Mouse (Mus musculus) CH12.LX (cell line): ENCODE measurements at regions not wholly inside any gene's neighbourhood (a gene's known extent, or its start where the extent isn't known, plus 50 kb on each side); places are given as distances from the start of the nearest gene placed in this dataset.
A peak's percentile ranks its signal among the peaks of the same experiment; 100 is the strongest.

ENCODE experiments used
- DNase-seq: peaks from one replicate; pipeline ENCODE4 v3.0.0-alpha.2; 2013; ENCODE audit errors: extremely low read depth
- H3K27ac ChIP-seq: 2 replicates; pipeline ENCODE4 v1.5.1; 2012; ENCODE audit warnings: low read depth, mild to moderate bottlenecking, control low read depth, moderate library complexity; ENCODE audit not compliant: insufficient read depth
- H3K27me3 ChIP-seq: replicated peaks from 2 replicates; pipeline ENCODE3; 2012; ENCODE audit warnings: inconsistent platforms
- H3K36me3 ChIP-seq, 2 experiments: replicated peaks in 1 of 2; 2 replicates each; pipeline versions ENCODE3 to v1.6.1; 2012; ENCODE audit warnings: inconsistent platforms in 1 of 2, low read length in 1 of 2, mild to moderate bottlenecking in 1 of 2, mixed read lengths in 1 of 2, moderate library complexity in 1 of 2; ENCODE audit not compliant: control insufficient read depth in 1 of 2, insufficient read depth in 1 of 2
- H3K4me1 ChIP-seq, 2 experiments: 2 replicates each; pipeline ENCODE4 v1.6.1; 2012; ENCODE audit warnings: inconsistent platforms in 1 of 2, moderate library complexity in 1 of 2; ENCODE audit not compliant: insufficient read depth in 2 of 2, control insufficient read depth in 1 of 2
- H3K4me2 ChIP-seq: 2 replicates; pipeline ENCODE4 v1.6.1; 2012; ENCODE audit warnings: low read depth, mild to moderate bottlenecking, control low read depth; ENCODE audit not compliant: poor library complexity, insufficient read depth, severe bottlenecking
- H3K4me3 ChIP-seq, 3 experiments: fragments of 150-350 bp in 1 of 3; sonication (generic) in 1 of 3; replicated peaks in 1 of 3; 2 replicates each; pipeline versions ENCODE3 to v1.5.1; 2011 to 2012; ENCODE audit warnings: low read depth in 2 of 3, low read length in 2 of 3, mild to moderate bottlenecking in 2 of 3, moderate library complexity in 2 of 3, control low read depth in 1 of 3, improper control_type of control experiment in 1 of 3, inconsistent platforms in 1 of 3, mixed read lengths in 1 of 3; ENCODE audit not compliant: poor library complexity in 1 of 3
- H3K79me2 ChIP-seq: replicated peaks from 2 replicates; pipeline ENCODE4 v1.6.1; 2012; ENCODE audit warnings: mild to moderate bottlenecking, moderate library complexity; ENCODE audit not compliant: control insufficient read depth, poor library complexity, insufficient read depth, severe bottlenecking; ENCODE audit errors: extremely low read depth
- H3K9ac ChIP-seq: 2 replicates; pipeline ENCODE4 v1.6.1; 2012; ENCODE audit warnings: low read depth, mild to moderate bottlenecking, control low read depth, moderate library complexity; ENCODE audit not compliant: insufficient read depth
- H3K9me3 ChIP-seq: replicated peaks from 2 replicates; pipeline ENCODE3; 2012; ENCODE audit warnings: low read length, inconsistent platforms, mixed read lengths
- BHLHE40 ChIP-seq: IDR thresholded peaks from 2 replicates; pipeline ENCODE4 v1.6.1; 2011; ENCODE audit warnings: mild to moderate bottlenecking, low read depth, low read length, improper control_type of control experiment
- CHD1 ChIP-seq: IDR thresholded peaks from 2 replicates; pipeline ENCODE4 v1.6.1; 2012; ENCODE audit warnings: low read depth, low read length, improper control_type of control experiment, inconsistent platforms
- CHD2 ChIP-seq: IDR thresholded peaks from 2 replicates; pipeline ENCODE4 v1.6.1; 2011; ENCODE audit warnings: low read length, improper control_type of control experiment
- CTCF ChIP-seq, 2 experiments: IDR thresholded peaks in 1 of 2; conservative IDR thresholded peaks in 1 of 2; 2 replicates each; pipeline ENCODE4 v1.5.1; 2011 to 2012; ENCODE audit warnings: low read depth in 2 of 2, low read length in 2 of 2, improper control_type of control experiment in 1 of 2, inconsistent platforms in 1 of 2, mild to moderate bottlenecking in 1 of 2, moderate library complexity in 1 of 2
- E2F4 ChIP-seq: IDR thresholded peaks from 2 replicates; pipeline ENCODE4 v1.6.1; 2011; ENCODE audit warnings: low read depth, low read length, improper control_type of control experiment; ENCODE audit not compliant: insufficient replicate concordance
- EP300 ChIP-seq: IDR thresholded peaks from 2 replicates; pipeline ENCODE4 v1.6.1; 2011; ENCODE audit warnings: low read length, improper control_type of control experiment
- ETS1 ChIP-seq: conservative IDR thresholded peaks from 2 replicates; pipeline ENCODE4 v1.6.1; 2012; ENCODE audit warnings: low read depth, mild to moderate bottlenecking, inconsistent platforms, low read length, improper control_type of control experiment, moderate library complexity
- GABPA ChIP-seq: IDR thresholded peaks from 2 replicates; pipeline ENCODE4 v1.6.1; 2012; ENCODE audit warnings: low read depth, low read length, improper control_type of control experiment, inconsistent platforms; ENCODE audit not compliant: insufficient replicate concordance
- HCFC1 ChIP-seq: IDR thresholded peaks from 2 replicates; pipeline ENCODE4 v1.6.1; 2012; ENCODE audit warnings: low read depth, mild to moderate bottlenecking, inconsistent platforms, low read length, improper control_type of control experiment
- IRF4 ChIP-seq: IDR thresholded peaks from 2 replicates; pipeline ENCODE4 v1.6.1; 2014; ENCODE audit warnings: low read depth, mild to moderate bottlenecking, inconsistent platforms, low read length, improper control_type of control experiment
- JUN ChIP-seq: IDR thresholded peaks from 2 replicates; pipeline ENCODE4 v1.6.1; 2011; ENCODE audit warnings: low read depth, mild to moderate bottlenecking, low read length, improper control_type of control experiment, moderate library complexity; ENCODE audit not compliant: insufficient read depth
- JUND ChIP-seq: conservative IDR thresholded peaks from 2 replicates; pipeline ENCODE4 v1.6.1; 2011; ENCODE audit warnings: low read depth, low read length, improper control_type of control experiment
- MAFK ChIP-seq: IDR thresholded peaks from 2 replicates; pipeline ENCODE4 v1.6.1; 2011; ENCODE audit warnings: low read length, improper control_type of control experiment; ENCODE audit not compliant: insufficient replicate concordance
- MAX ChIP-seq: IDR thresholded peaks from 2 replicates; pipeline ENCODE4 v1.6.1; 2011; ENCODE audit warnings: low read length, improper control_type of control experiment
- MAZ ChIP-seq: IDR thresholded peaks from 2 replicates; pipeline ENCODE4 v1.6.1; 2012; ENCODE audit warnings: low read depth, mild to moderate bottlenecking, inconsistent platforms, low read length, improper control_type of control experiment, moderate library complexity
- MEF2A ChIP-seq: IDR thresholded peaks from 2 replicates; pipeline ENCODE4 v1.6.1; 2014; ENCODE audit warnings: low read depth, mild to moderate bottlenecking, inconsistent platforms, low read length, improper control_type of control experiment, borderline replicate concordance
- MXI1 ChIP-seq: IDR thresholded peaks from 2 replicates; pipeline ENCODE4 v1.6.1; 2011; ENCODE audit warnings: mild to moderate bottlenecking, low read depth, low read length, improper control_type of control experiment
- NELFE ChIP-seq: IDR thresholded peaks from 2 replicates; pipeline ENCODE4 v1.6.1; 2011; ENCODE audit warnings: low read depth, low read length, improper control_type of control experiment
- NRF1 ChIP-seq: IDR thresholded peaks from 2 replicates; pipeline ENCODE4 v1.6.1; 2014; ENCODE audit warnings: low read depth, mild to moderate bottlenecking, inconsistent platforms, low read length, improper control_type of control experiment, moderate library complexity
- PAX5 ChIP-seq: IDR thresholded peaks from 2 replicates; pipeline ENCODE4 v1.6.1; 2012; ENCODE audit warnings: low read length, inconsistent platforms, mixed read lengths
- POLR2A ChIP-seq: IDR thresholded peaks from 2 replicates; pipeline ENCODE4 v1.6.1; 2011; ENCODE audit warnings: low read depth, mild to moderate bottlenecking, improper control_type of control experiment, low read length
- POLR2AphosphoS2 ChIP-seq: IDR thresholded peaks from 2 replicates; pipeline ENCODE4 v1.6.1; 2011; ENCODE audit warnings: low read depth, low read length, improper control_type of control experiment
- RCOR1 ChIP-seq: conservative IDR thresholded peaks from 2 replicates; pipeline ENCODE4 v1.6.1; 2012; ENCODE audit warnings: low read depth, mild to moderate bottlenecking, inconsistent platforms, low read length, improper control_type of control experiment
- SIN3A ChIP-seq: IDR thresholded peaks from 2 replicates; pipeline ENCODE4 v1.6.1; 2012; ENCODE audit warnings: low read length, improper control_type of control experiment, inconsistent platforms
- SMC3 ChIP-seq: IDR thresholded peaks from 2 replicates; pipeline ENCODE4 v1.6.1; 2011; ENCODE audit warnings: low read depth, low read length, improper control_type of control experiment
- TBP ChIP-seq: conservative IDR thresholded peaks from 2 replicates; pipeline ENCODE4 v1.6.1; 2011; ENCODE audit warnings: low read depth, low read length, improper control_type of control experiment
- UBTF ChIP-seq: IDR thresholded peaks from 2 replicates; pipeline ENCODE4 v1.6.1; 2012; ENCODE audit warnings: low read depth, mild to moderate bottlenecking, inconsistent platforms, low read length, improper control_type of control experiment, moderate library complexity
- USF1 ChIP-seq: IDR thresholded peaks from 2 replicates; pipeline ENCODE4 v1.6.1; 2014; ENCODE audit warnings: low read depth, mild to moderate bottlenecking, inconsistent platforms, low read length, improper control_type of control experiment
- USF2 ChIP-seq: conservative IDR thresholded peaks from 2 replicates; pipeline ENCODE4 v1.6.1; 2011; ENCODE audit warnings: low read depth, low read length, improper control_type of control experiment
- ZMIZ1 ChIP-seq: IDR thresholded peaks from 2 replicates; pipeline ENCODE4 v1.6.1; 2012; ENCODE audit warnings: low read depth, mild to moderate bottlenecking, inconsistent platforms, low read length, improper control_type of control experiment
- ZNF384 ChIP-seq: IDR thresholded peaks from 2 replicates; pipeline ENCODE4 v1.6.1; 2012; ENCODE audit warnings: low read depth, low read length, improper control_type of control experiment, inconsistent platforms
- dilution Hi-C: fragments of 300-500 bp; cut with MboI; formaldehyde crosslinking; loops from 2 replicates; pipeline ENCODE4 v1.14.3; 2020; ENCODE audit warnings: low sequenced_read_pairs; ENCODE audit not compliant: extremely low pct_unique_long_range_greater_than_20kb, extremely low pct_ligation_motif_present
- in situ Hi-C: fragments of 300-500 bp; cut with MboI; formaldehyde crosslinking; loops from 3 replicates; pipeline ENCODE4 v1.14.3; 2019; ENCODE audit warnings: low sequenced_read_pairs, low pct_ligation_motif_present, low pct_unique_long_range_greater_than_20kb, mixed read lengths

DNA sequence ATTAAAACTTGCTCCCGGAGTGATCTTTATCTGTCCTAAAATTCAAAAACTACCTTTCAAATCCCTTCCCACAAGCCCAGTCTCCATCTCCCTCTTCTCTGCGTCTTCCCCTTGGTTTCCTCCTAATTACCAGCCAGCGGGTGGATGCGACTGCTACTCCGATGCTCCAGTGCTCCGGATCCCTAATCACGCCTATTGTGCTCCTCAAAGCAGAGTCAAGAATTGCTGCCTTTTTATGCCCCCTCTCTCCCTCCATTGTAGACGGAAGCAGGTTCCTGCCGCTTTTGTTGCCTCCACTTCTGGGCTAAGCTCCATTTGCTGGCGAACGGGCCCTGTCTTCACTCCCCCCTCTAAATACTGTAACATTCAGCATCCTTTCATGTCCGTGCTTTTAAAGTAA lies 214.0 kb upstream of the Prox1 start:
- H3K4me3 ChIP-seq: no peak overlapping the region
- H3K79me2 ChIP-seq: no peaks in the 10 kb centered on the region
- TF ChIP-seq CHD1: no peak
- TF ChIP-seq EP300: no peak
- TF ChIP-seq CTCF (conservative IDR thresholded peaks at IDR 0.05 in 1 of 2, IDR thresholded peaks at IDR 0.05 in 1 of 2; ENCODE audit: low read depth in 2 of 2, low read length in 2 of 2): no peak
- TF ChIP-seq JUND: no peak
- no peak for TF ChIP-seq TBP
- no peak for TF ChIP-seq ETS1
- TF ChIP-seq USF2: no peak
- no peak for TF ChIP-seq PAX5
- no peak for TF ChIP-seq MEF2A
- H3K36me3 ChIP-seq: no peaks in the 10 kb centered on the region
- peaks cover 9 to 17% of the 10 kb centered on the region in 2 experiments; a peak in 3 of 4 replicates for H3K4me1 ChIP-seq
- dilution Hi-C loops: no loop called here
- H3K9ac ChIP-seq: no peak overlapping the region
- H3K27ac ChIP-seq: no peak overlapping the region
- H3K4me2 ChIP-seq: no peak overlapping the region
- no peaks in the 10 kb centered on the region for H3K9me3 ChIP-seq
- DNase-seq: no peak
- in situ Hi-C loops: no loop called here
- H3K27me3 ChIP-seq: peaks cover 96% of the 10 kb centered on the region

DNA sequence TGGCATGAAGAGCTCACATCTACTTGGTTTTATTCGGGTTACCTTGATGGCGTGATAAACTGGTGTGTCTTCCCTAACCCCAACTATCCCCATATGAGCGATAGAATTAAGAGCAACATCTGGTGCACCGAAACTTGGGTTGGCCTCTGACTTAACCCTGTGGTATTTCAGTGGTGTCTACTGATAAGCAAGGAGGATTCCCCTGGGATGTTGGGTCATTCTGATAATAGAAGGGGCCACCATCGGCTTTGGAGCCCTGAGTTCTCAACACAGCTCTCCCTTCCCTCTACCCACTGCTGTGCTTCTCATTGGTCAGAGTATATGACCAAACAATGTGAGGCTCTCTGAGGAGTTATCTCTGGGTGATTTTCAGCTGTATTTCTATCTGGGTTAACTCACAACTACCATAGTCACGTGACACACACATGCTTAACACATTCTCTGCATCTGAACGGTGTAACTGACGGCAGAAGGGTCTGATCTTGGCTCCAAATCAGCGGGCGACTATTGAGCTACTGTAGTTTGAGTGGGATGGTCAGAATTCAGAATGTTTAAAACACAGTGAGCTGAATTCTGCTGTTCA lies 212.8 kb upstream of the Prox1 start:
- no peaks in the 10 kb centered on the region for H3K9me3 ChIP-seq
- no peak overlapping the region for H3K4me3 ChIP-seq
- in situ Hi-C loops: no loop called here
- no peak overlapping the region for H3K27ac ChIP-seq
- H3K36me3 ChIP-seq: no peaks in the 10 kb centered on the region
- no peak overlapping the region for H3K9ac ChIP-seq
- peak overlapping the region; percentile 7; the same call in 1 of the 2 replicates for H3K4me2 ChIP-seq
- peaks cover 94% of the 10 kb centered on the region for H3K27me3 ChIP-seq
- H3K79me2 ChIP-seq: no peaks in the 10 kb centered on the region
- peak; percentile 77 for DNase-seq
- peaks cover 9 to 17% of the 10 kb centered on the region in 2 experiments; a peak in 3 of 4 replicates for H3K4me1 ChIP-seq
- dilution Hi-C loops: no loop called here
- TF ChIP-seq BHLHE40: peak; percentile 85
- no peak for TF ChIP-seq CHD1
- no peak for TF ChIP-seq POLR2A
- no peak for TF ChIP-seq CTCF (conservative IDR thresholded peaks at IDR 0.05 in 1 of 2, IDR thresholded peaks at IDR 0.05 in 1 of 2; ENCODE audit: low read depth in 2 of 2, low read length in 2 of 2)
- no peak for TF ChIP-seq GABPA
- peak; percentile 46; the same call in 1 of the 2 replicates for TF ChIP-seq MAFK
- no peak for TF ChIP-seq SMC3
- TF ChIP-seq PAX5: no peak
- TF ChIP-seq RCOR1: no peak
- TF ChIP-seq USF2: peak; percentile 82
- no peak for TF ChIP-seq MAZ
- TF ChIP-seq TBP: no peak
- no peak for TF ChIP-seq ZNF384
- no peak for TF ChIP-seq JUN
- peak; percentile 58 for TF ChIP-seq USF1
- peak; percentile 60 for TF ChIP-seq MAX
- no peak for TF ChIP-seq NRF1
- no peak for TF ChIP-seq HCFC1
- TF ChIP-seq EP300: peak; percentile 70
- no peak for TF ChIP-seq SIN3A
- 0 out of 2 replicates have a peak, but pooled peaks have one; percentile 18 for TF ChIP-seq CHD2
- TF ChIP-seq JUND: no peak
- no peak for TF ChIP-seq MXI1
- peak; percentile 72 for TF ChIP-seq IRF4
- no peak for TF ChIP-seq UBTF
- no peak for TF ChIP-seq POLR2AphosphoS2
- TF ChIP-seq ETS1: peak; percentile 21; the same call in 1 of the 2 replicates
- no peak for TF ChIP-seq NELFE
- no peak for TF ChIP-seq MEF2A
- no peak for TF ChIP-seq E2F4
- no peak for TF ChIP-seq ZMIZ1
